Mouse (Mus musculus) MEL (cell line): ENCODE data around the gene Wasf2. TPM values are rescaled to one million over a fixed set of nuclear protein-coding genes. Genes with fewer than 3 reads are reported as not detected.

Source experiments
- DNase-seq: peaks from one replicate; pipeline ENCODE4 v3.0.0; 2011; ENCODE audit warnings: low read depth, low spot score
- H3K27ac ChIP-seq: 2 replicates; pipeline ENCODE4 v1.5.1; 2012; ENCODE audit warnings: low read depth, mild to moderate bottlenecking, control low read depth, low read length, moderate library complexity; ENCODE audit not compliant: control insufficient read depth
- H3K27me3 ChIP-seq, 2 experiments: fragments of 150-350 bp in 1 of 2; sonication (generic) in 1 of 2; 2 replicates each; pipeline ENCODE4 v1.6.1; 2012; ENCODE audit warnings: low read length in 2 of 2, mild to moderate bottlenecking in 2 of 2, improper control_type of control experiment in 1 of 2, moderate library complexity in 1 of 2; ENCODE audit not compliant: insufficient read depth in 2 of 2, control insufficient read depth in 1 of 2
- H3K36me3 ChIP-seq, 2 experiments: 2 replicates each; pipeline ENCODE4 v1.6.1; 2012 to 2014; ENCODE audit warnings: low read length in 2 of 2, improper control_type of control experiment in 1 of 2, inconsistent platforms in 1 of 2, mild to moderate bottlenecking in 1 of 2; ENCODE audit not compliant: insufficient read depth in 2 of 2, control insufficient read depth in 1 of 2
- H3K4me1 ChIP-seq, 2 experiments: fragments of 150-350 bp in 1 of 2; sonication (generic) in 1 of 2; 2 replicates each; pipeline ENCODE4 v1.6.1; 2012; ENCODE audit warnings: low read length in 2 of 2, improper control_type of control experiment in 1 of 2, mild to moderate bottlenecking in 1 of 2; ENCODE audit not compliant: insufficient read depth in 2 of 2, control insufficient read depth in 1 of 2
- H3K4me3 ChIP-seq, 2 experiments: fragments of 150-350 bp in 1 of 2; sonication (generic) in 1 of 2; 2 replicates each; pipeline ENCODE4 v1.5.1; 2012; ENCODE audit warnings: low read depth in 2 of 2, low read length in 2 of 2, mild to moderate bottlenecking in 2 of 2, moderate library complexity in 2 of 2, control low read depth in 1 of 2, improper control_type of control experiment in 1 of 2; ENCODE audit not compliant: control insufficient read depth in 1 of 2, insufficient read depth in 1 of 2
- H3K79me2 ChIP-seq: 2 replicates; pipeline ENCODE4 v1.6.1; 2012; ENCODE audit warnings: mild to moderate bottlenecking, low read length, moderate library complexity; ENCODE audit not compliant: control insufficient read depth, poor library complexity, insufficient read depth
- H3K9ac ChIP-seq: 2 replicates; pipeline ENCODE4 v1.6.1; 2012; ENCODE audit warnings: low read depth, mild to moderate bottlenecking, control low read depth, low read length, moderate library complexity; ENCODE audit not compliant: control insufficient read depth, poor library complexity, severe bottlenecking
- H3K9me3 ChIP-seq: fragments of 150-350 bp; sonication (generic); replicated peaks from 2 replicates; pipeline ENCODE4 v1.6.1; 2012; ENCODE audit warnings: mild to moderate bottlenecking, low read length, improper control_type of control experiment, moderate library complexity; ENCODE audit not compliant: insufficient read depth
- CHD1 ChIP-seq: IDR thresholded peaks from 2 replicates; pipeline ENCODE4 v1.6.1; 2012; ENCODE audit warnings: low read depth, mild to moderate bottlenecking, inconsistent platforms, low read length, improper control_type of control experiment
- ELF1 ChIP-seq: IDR thresholded peaks from 2 replicates; pipeline ENCODE4 v1.6.1; 2014; ENCODE audit warnings: low read depth, mild to moderate bottlenecking, inconsistent platforms, low read length, improper control_type of control experiment, moderate library complexity
- HCFC1 ChIP-seq: IDR thresholded peaks from 2 replicates; pipeline ENCODE4 v1.6.1; 2012; ENCODE audit warnings: low read depth, mild to moderate bottlenecking, inconsistent platforms, low read length, improper control_type of control experiment, moderate library complexity
- JUND ChIP-seq: IDR thresholded peaks from 2 replicates; pipeline ENCODE4 v1.6.1; 2011; ENCODE audit warnings: low read depth, mild to moderate bottlenecking, improper control_type of control experiment, low read length
- KAT2A ChIP-seq: conservative IDR thresholded peaks from 2 replicates; pipeline ENCODE4 v1.6.1; 2012; ENCODE audit warnings: low read depth, low read length, improper control_type of control experiment, inconsistent platforms
- MAX ChIP-seq: IDR thresholded peaks from 2 replicates; pipeline ENCODE4 v1.6.1; 2011; ENCODE audit warnings: low read length, improper control_type of control experiment
- MAZ ChIP-seq: IDR thresholded peaks from 2 replicates; pipeline ENCODE4 v1.6.1; 2012; ENCODE audit warnings: low read depth, mild to moderate bottlenecking, inconsistent platforms, low read length, improper control_type of control experiment
- MEF2A ChIP-seq: IDR thresholded peaks from 2 replicates; pipeline ENCODE4 v1.6.1; 2014; ENCODE audit warnings: low read depth, mild to moderate bottlenecking, inconsistent platforms, low read length, improper control_type of control experiment; ENCODE audit not compliant: poor library complexity, insufficient replicate concordance, severe bottlenecking; ENCODE audit errors: extremely low read depth
- POLR2AphosphoS5 ChIP-seq: IDR thresholded peaks from 2 replicates; pipeline ENCODE4 v1.6.1; 2012; ENCODE audit warnings: low read depth, borderline replicate concordance, mild to moderate bottlenecking, inconsistent platforms, low read length, moderate library complexity, mixed read lengths
- RCOR1 ChIP-seq: IDR thresholded peaks from 2 replicates; pipeline ENCODE4 v1.6.1; 2012; ENCODE audit warnings: low read depth, mild to moderate bottlenecking, inconsistent platforms, low read length, improper control_type of control experiment
- SMC3 ChIP-seq: IDR thresholded peaks from 2 replicates; pipeline ENCODE4 v1.6.1; 2011; ENCODE audit warnings: low read depth, low read length, improper control_type of control experiment
- TAL1 ChIP-seq: IDR thresholded peaks from 2 replicates; pipeline ENCODE4 v1.6.1; 2012; ENCODE audit warnings: mild to moderate bottlenecking, inconsistent platforms, low read length, moderate library complexity, mixed read lengths
- TCF12 ChIP-seq: IDR thresholded peaks from 2 replicates; pipeline ENCODE4 v1.6.1; 2014; ENCODE audit warnings: low read depth, mild to moderate bottlenecking, inconsistent platforms, low read length, improper control_type of control experiment, moderate library complexity
- UBTF ChIP-seq: IDR thresholded peaks from 2 replicates; pipeline ENCODE4 v1.6.1; 2012; ENCODE audit warnings: low read depth, mild to moderate bottlenecking, inconsistent platforms, low read length, improper control_type of control experiment, moderate library complexity, borderline replicate concordance; ENCODE audit not compliant: insufficient read depth
- USF1 ChIP-seq: IDR thresholded peaks from 2 replicates; pipeline ENCODE4 v1.6.1; 2014; ENCODE audit warnings: low read depth, mild to moderate bottlenecking, inconsistent platforms, low read length, improper control_type of control experiment, moderate library complexity
- ZKSCAN1 ChIP-seq: IDR thresholded peaks from 2 replicates; pipeline ENCODE4 v1.6.1; 2012; ENCODE audit warnings: low read depth, mild to moderate bottlenecking, inconsistent platforms, low read length, improper control_type of control experiment, moderate library complexity
- ZMIZ1 ChIP-seq: IDR thresholded peaks from 2 replicates; pipeline ENCODE4 v1.6.1; 2012; ENCODE audit warnings: low read depth, mild to moderate bottlenecking, inconsistent platforms, low read length, improper control_type of control experiment, moderate library complexity
- polyA plus RNA-seq, 2 experiments: library from polyadenylated mRNA; stranded (reverse) in 1 of 2; unstranded in 1 of 2; fragments of >175 nt in 1 of 2; fragments of >200 nt in 1 of 2; gene quantifications; 2 replicates each; pipeline versions ENCODE4 v1.2.1 to v1.2.4; 2012; ENCODE audit warnings: low replicate concordance in 2 of 2, low read depth in 1 of 2; ENCODE audit not compliant: insufficient read length in 2 of 2, insufficient read depth in 1 of 2, missing spikeins in 1 of 2
- total RNA-seq: library from RNA; depleted of rRNA; stranded (reverse); fragments of 300-350 nt; gene quantifications from 2 replicates; pipeline ENCODE4 v1.2.3, GENCODE M21; 2012

Gene Wasf2
- total and polyA plus RNA-seq, 3 experiments, result 16.4 to 53.7 TPM; not detected in 1

DNA sequence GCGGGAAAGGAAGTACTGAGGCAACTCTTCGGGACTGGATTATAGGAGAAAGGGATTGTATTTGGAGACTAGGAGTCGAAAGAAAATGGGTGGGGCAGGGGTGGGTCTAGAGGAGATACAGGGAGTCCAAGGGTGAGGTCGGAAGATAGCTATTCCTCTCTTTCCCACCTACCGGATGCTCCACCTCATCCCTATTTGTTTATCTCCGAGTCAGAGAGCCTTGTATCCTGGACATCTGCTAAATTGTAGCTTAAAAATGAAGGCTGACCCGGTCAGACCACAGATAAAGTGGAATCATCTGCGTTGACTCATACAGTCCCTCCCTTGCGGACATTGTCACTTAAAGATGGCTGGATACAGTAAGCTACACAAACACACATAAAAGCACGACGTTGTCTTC is 111.6 kb downstream of the Wasf2 start:
- H3K27me3 ChIP-seq, result no peaks in the 10 kb centered on the region
- peaks cover 10 to 67% of the 10 kb centered on the region in 2 experiments for H3K4me1 ChIP-seq
- DNase-seq, result no peak
- no peak for TF ChIP-seq RCOR1
- TF ChIP-seq SMC3, result no peak
- TF ChIP-seq ELF1, result no peak
- TF ChIP-seq TAL1, result peak; percentile 30
- no peaks in the 10 kb centered on the region for H3K9me3 ChIP-seq
- peaks cover 0 to 42% of the 10 kb centered on the region in 2 experiments; a peak in 2 of 4 replicates for H3K36me3 ChIP-seq
- peak overlapping the region; percentile 94 for H3K27ac ChIP-seq
- peaks cover 8% of the 10 kb centered on the region for H3K79me2 ChIP-seq
- peak overlapping the region; percentile 75 to 85 for H3K4me3 ChIP-seq
- H3K9ac ChIP-seq, result peak overlapping the region; percentile 30

DNA sequence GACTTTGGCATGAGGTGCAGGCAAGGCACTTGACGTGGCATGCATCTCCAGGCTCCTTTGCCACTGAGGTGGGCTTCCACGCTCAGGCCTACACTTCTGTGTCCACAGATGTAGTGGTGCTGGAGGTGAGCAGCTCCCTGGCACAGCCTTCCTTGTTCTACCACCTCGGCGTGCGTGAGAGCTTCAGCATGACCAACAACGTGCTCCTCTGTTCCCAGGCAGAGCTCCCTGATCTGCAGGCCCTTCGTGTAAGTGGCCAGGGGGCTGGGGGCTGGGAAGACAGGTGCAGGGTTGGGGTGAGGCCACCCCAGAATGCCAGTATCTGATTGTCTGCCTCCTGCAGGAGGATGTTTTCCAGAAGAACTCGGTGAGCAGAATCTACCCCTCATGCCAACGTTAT is 112.4 kb downstream of the Wasf2 start:
- no peak overlapping the region for H3K4me3 ChIP-seq
- H3K79me2 ChIP-seq, result peaks cover 8% of the 10 kb centered on the region
- DNase-seq, result no peak
- TF ChIP-seq CHD1 (no peak), HCFC1 (no peak), USF1 (no peak), POLR2AphosphoS5 (no peak), MAZ (no peak), ZKSCAN1 (no peak), UBTF (no peak)
- peaks cover 0 to 49% of the 10 kb centered on the region in 2 experiments; a peak in 2 of 4 replicates for H3K36me3 ChIP-seq
- H3K27ac ChIP-seq, result peak overlapping the region; percentile 94
- H3K9ac ChIP-seq, result no peak overlapping the region
- no peaks in the 10 kb centered on the region for H3K27me3 ChIP-seq
- H3K4me1 ChIP-seq, result peaks cover 10 to 75% of the 10 kb centered on the region in 2 experiments
- H3K9me3 ChIP-seq, result no peaks in the 10 kb centered on the region

DNA sequence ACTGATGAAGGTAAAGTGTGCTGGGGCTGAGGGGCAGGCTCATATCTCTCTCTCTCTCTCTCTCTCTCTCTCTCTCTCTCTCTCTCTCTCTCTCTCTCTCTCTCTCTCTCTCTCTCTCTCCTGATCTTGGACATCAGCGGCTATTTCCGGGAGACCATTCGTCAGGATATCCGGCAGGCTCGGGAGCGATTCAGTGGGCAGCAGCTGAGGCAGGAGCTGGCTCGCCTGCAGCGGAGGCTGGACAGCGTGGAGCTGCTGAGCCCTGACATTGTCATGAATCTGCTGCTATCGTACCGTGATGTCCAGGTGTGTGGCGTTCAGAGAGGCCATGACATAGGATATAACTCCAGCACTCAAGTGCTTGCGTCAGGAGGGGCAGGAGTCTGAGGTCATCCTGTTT is 113.2 kb downstream of the Wasf2 start:
- no peak for TF ChIP-seq MAX
- TF ChIP-seq MEF2A, result no peak
- TF ChIP-seq POLR2AphosphoS5, result no peak
- TF ChIP-seq TAL1, result no peak
- no peak for TF ChIP-seq TCF12
- no peak for TF ChIP-seq KAT2A
- TF ChIP-seq ZMIZ1, result no peak
- no peak for TF ChIP-seq CHD1
- no peak for TF ChIP-seq JUND
- Histone ChIP-seq H3K27me3 (no peaks in the 10 kb centered on the region), H3K4me1 (peaks cover 10 to 78% of the 10 kb centered on the region in 2 experiments), H3K9me3 (no peaks in the 10 kb centered on the region), H3K79me2 (peaks cover 8% of the 10 kb centered on the region), H3K4me3 (no peak overlapping the region), H3K27ac (peak overlapping the region; percentile 81), H3K9ac (peak overlapping the region; percentile 1), H3K36me3 (peaks cover 0 to 52% of the 10 kb centered on the region in 2 experiments; a peak in 2 of 4 replicates)
- DNase-seq, result no peak
